Mouse (Mus musculus): ENCODE measurements around the gene Yars. TPM values are rescaled to one million over a fixed set of nuclear protein-coding genes. Genes with fewer than 3 reads are reported as not detected.

The Yars gene
- polyA plus RNA-seq, 1 experiment = 19.3 TPM

DNA sequence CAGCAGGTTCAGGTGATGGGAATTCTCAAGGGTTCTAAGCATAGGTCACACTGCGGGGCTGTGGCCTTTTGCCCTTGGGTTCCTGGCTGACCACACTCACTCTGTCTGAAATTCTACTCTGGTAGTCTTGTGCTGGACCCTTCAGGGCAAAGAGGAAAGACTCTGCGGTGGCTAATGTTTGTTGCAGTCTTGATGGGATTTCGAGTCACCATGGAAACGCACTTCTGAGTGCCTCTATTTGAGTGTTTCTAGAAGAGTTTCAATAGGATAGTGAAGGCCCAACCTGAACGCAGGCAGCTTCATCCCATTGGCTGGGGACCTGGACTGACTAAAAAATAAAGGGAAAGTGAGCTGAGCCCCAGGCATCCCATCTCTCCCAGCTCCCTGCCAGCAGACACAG, 77.3 kb downstream of the Yars start:
- Histone ChIP-seq H3K27ac (replicated peaks; ENCODE audit: low read depth, low read length) (no peak overlapping the region), H3K4me3 (ENCODE audit: insufficient read depth, low read depth, low read length) (no peak overlapping the region), H3K4me1 (ENCODE audit: control insufficient read depth, insufficient read depth, insufficient read length, low read length) (peaks cover 5% of the 10 kb centered on the region; the same call in 1 of the 2 replicates)

DNA sequence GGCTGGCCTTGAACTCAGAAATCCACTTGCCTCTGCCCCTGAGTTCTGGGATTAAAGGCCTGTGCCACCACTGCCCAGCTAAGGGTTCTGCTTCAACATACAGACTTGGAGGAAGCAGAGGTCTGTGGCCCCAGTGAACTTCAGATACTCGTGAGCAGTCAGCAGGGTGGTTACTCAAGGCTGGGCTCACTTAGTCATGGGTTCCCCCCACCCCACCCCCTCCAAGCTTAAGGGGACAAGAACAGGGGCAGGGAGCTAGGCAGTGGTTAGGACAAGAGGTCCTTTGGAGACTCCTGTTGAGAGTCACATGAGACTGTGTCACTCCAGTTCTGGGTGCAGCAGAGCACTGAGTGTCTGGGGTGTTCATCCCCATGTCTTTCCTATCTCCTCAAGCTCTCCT, 79.1 kb downstream of the Yars start:
- H3K27ac ChIP-seq (replicated peaks; ENCODE audit: low read depth, low read length) = no peak overlapping the region
- H3K4me1 ChIP-seq (ENCODE audit: control insufficient read depth, insufficient read depth, insufficient read length, low read length) = no peaks in the 10 kb centered on the region; the same call in 1 of the 2 replicates
- H3K4me3 ChIP-seq (ENCODE audit: insufficient read depth, low read depth, low read length) = no peak overlapping the region

Other genes starting within 250 kb of the Yars start
- gene Azin2, start 227.3 kb upstream of the Yars start, polyA plus RNA-seq (2012; ENCODE audit: insufficient read depth, insufficient read length, missing spikeins) = 3.8 and 4.8 TPM in 2 replicates
- 311 and 382 TPM in 2 replicates for gene Ak2, start 197.8 kb upstream of the Yars start, polyA plus RNA-seq (2012; ENCODE audit: insufficient read depth, insufficient read length, missing spikeins)
- gene Rnf19b, start 131.5 kb upstream of the Yars start, polyA plus RNA-seq (2012; ENCODE audit: insufficient read depth, insufficient read length, missing spikeins) = 13.1 and 15.5 TPM in 2 replicates
- not detected in 2 replicates for gene Tmem54, start 84.2 kb upstream of the Yars start, polyA plus RNA-seq (2012; ENCODE audit: insufficient read depth, insufficient read length, missing spikeins)
- gene Hpca, start 67.7 kb upstream of the Yars start, polyA plus RNA-seq (2012; ENCODE audit: insufficient read depth, insufficient read length, missing spikeins) = not detected in 2 replicates
- gene Fndc5, start 52.8 kb upstream of the Yars start, polyA plus RNA-seq (2012; ENCODE audit: insufficient read depth, insufficient read length, missing spikeins) = 1.2 and 1.8 TPM in 2 replicates
- 4.6 and 12.6 TPM in 2 replicates for gene S100pbp, start within 50 bp of the Yars start, polyA plus RNA-seq (2012; ENCODE audit: insufficient read depth, insufficient read length, missing spikeins)
- 1.9 and 2.6 TPM in 2 replicates for gene C77080, start 71.6 kb downstream of the Yars start, polyA plus RNA-seq (2012; ENCODE audit: insufficient read depth, insufficient read length, missing spikeins)
- 0.75 and 1.3 TPM in 2 replicates for gene Sync, start 97.9 kb downstream of the Yars start, polyA plus RNA-seq (2012; ENCODE audit: insufficient read depth, insufficient read length, missing spikeins)
- 77.7 and 87.6 TPM in 2 replicates for gene Rbbp4, start 145.6 kb downstream of the Yars start, polyA plus RNA-seq (2012; ENCODE audit: insufficient read depth, insufficient read length, missing spikeins)
- gene Zbtb8os, start 145.9 kb downstream of the Yars start, polyA plus RNA-seq (2012; ENCODE audit: insufficient read depth, insufficient read length, missing spikeins) = 92.1 and 127 TPM in 2 replicates
- gene Zbtb8a, start 188.4 kb downstream of the Yars start, polyA plus RNA-seq (2012; ENCODE audit: insufficient read depth, insufficient read length, missing spikeins) = 1.5 and 3.4 TPM in 2 replicates